ENCODE assay signal across 9 mouse cellular contexts in genomic region chr4:3229532-3229931, GRCm38 (mm10). TPM values are rescaled to one million over a fixed set of nuclear protein-coding genes. Genes with fewer than 3 reads are reported as not detected.
A peak's percentile ranks its signal among the peaks of the same experiment; 100 is the strongest.
DNase-seq lines count a peak whose midpoint lies in the region; ATAC-seq lines count a peak whose summit lies in the region.
"Had no signal": no experiment of that assay in that cellular context is flagged by ENCODE, and none has a peak within 500 bp of the region (broad histone marks: within the 10 kb centered on the region; RNA-seq: fewer than 3 reads in every experiment).

No protein-coding gene starts in this region.

- H3K9ac ChIP-seq in kidney, embryonic 14.5 days (ENCODE audit: low read depth, low read length) = no peak overlapping the region

- H3K27me3 ChIP-seq in kidney, embryonic 14.5 days (ENCODE audit: control insufficient read depth, insufficient read depth, low read length) = no peaks in the 10 kb centered on the region

- H3K4me3 ChIP-seq in kidney, embryonic 14.5 days (ENCODE audit: low read length) = no peak overlapping the region

- H3K9me3 ChIP-seq in kidney, embryonic 14.5 days (ENCODE audit: control insufficient read depth, low read length) = peaks cover 28% of the 10 kb centered on the region

- 71% methylated on average over 4 of the region's 4 CpGs for WGBS in kidney, embryonic 14.5 days

- peak; percentile 21 to 28 for DNase-seq in cerebellum, adult 18-20 months
- DNase-seq in cerebellum, adult 11 months = no peak
- DNase-seq in urinary bladder, adult 2 months (ENCODE audit: low spot score) = peak; percentile 60
- DNase-seq in urinary bladder, adult 18-20 months (ENCODE audit: low spot score in 2 of 2) = no peak
- DNase-seq in embryo, embryonic 10.5 days (ENCODE audit: low spot score) = no peak

- H3K4me1 ChIP-seq in kidney, embryonic 14.5 days (ENCODE audit: control insufficient read depth, insufficient read depth, low read length) = no peaks in the 10 kb centered on the region

- H3K4me2 ChIP-seq in kidney, embryonic 14.5 days (replicated peaks; ENCODE audit: low read depth, low read length) = no peak overlapping the region

- H3K27ac ChIP-seq in kidney, embryonic 14.5 days (ENCODE audit: low read depth, low read length) = no peak overlapping the region

- no peaks in the 10 kb centered on the region for H3K36me3 ChIP-seq in kidney, embryonic 14.5 days (ENCODE audit: control insufficient read depth, insufficient read depth, low read length)

- ATAC-seq in kidney, embryonic 14.5 days (ENCODE audit: low FRiP score, low TSS enrichment) = peak; percentile 18; the same call in 1 of the 2 replicates
- ATAC-seq in megakaryocyte progenitor cell, adult 5-6 weeks (replicated peaks; ENCODE audit: poor library complexity) = peak; percentile 6; the same call in 1 of the 2 replicates
- no peak for ATAC-seq in activated CD4-positive, CD25-positive, alpha-beta regulatory T cell, adult 4 months

RNA-seq across cellular contexts. Expression of gene Vmn1r3, which starts 44.4 kb away (rescaled TPM):
- polyA plus RNA-seq in urinary bladder, adult 2 months (2012; rRNA removed) = not detected in 2 replicates
- not detected in 2 replicates for polyA plus RNA-seq in kidney, embryonic 14.5 days (2014; fragmentation: Nextera tagmentation; extraction: Ambion mirVana)
- not detected in 2 replicates for total RNA-seq in megakaryocyte progenitor cell, adult 5-6 weeks (2015)
- total RNA-seq in megakaryocyte progenitor cell, adult 5-6 weeks (2017) = not detected in 2 replicates
- polyA plus RNA-seq in activated CD4-positive, CD25-positive, alpha-beta regulatory T cell, adult 4 months (2017; shearing (Covaris generic)) = not detected
- total RNA-seq: common myeloid progenitor, adult 5-6 weeks had no signal

Comparison
In these comparisons a context has a peak if more than half of its experiments do, and no peak if none do; other contexts are left out.
1. DNase-seq: peak in cerebellum, adult 18-20 months (2 of 2) and urinary bladder, adult 2 months (single experiment); none in cerebellum, adult 11 months (single experiment), urinary bladder, adult 18-20 months (0 of 2) and embryo, embryonic 10.5 days (single experiment).